Mouse (Mus musculus) midbrain, embryonic 11.5 days (tissue): ENCODE measurements at regions not wholly inside any gene's neighbourhood (a gene's known extent, or its start where the extent isn't known, plus 50 kb on each side); places are given as distances from the start of the nearest gene placed in this dataset.

Experiments used
- ATAC-seq: fragments of 200-750 bp; cut with Nextera tagmentation; 2 replicates; pipeline ENCODE4 v1.8.0; 2017; ENCODE audit warnings: moderate TSS enrichment, moderate library complexity; ENCODE audit not compliant: low FRiP score
- DNase-seq: peaks from one replicate; pipeline ENCODE4 v3.0.0; 2015; ENCODE audit warnings: low spot score; ENCODE audit errors: missing footprints
- H3K27ac ChIP-seq: fragments of 300-500 bp; sonication (generic); 2 replicates; pipeline ENCODE4 v1.5.1; 2014; ENCODE audit warnings: low read depth, low read length
- H3K27me3 ChIP-seq: fragments of 300-500 bp; sonication (generic); 2 replicates; pipeline ENCODE4 v1.6.1; 2014; ENCODE audit warnings: mild to moderate bottlenecking, low read length, moderate library complexity, mixed read lengths; ENCODE audit not compliant: control insufficient read depth, insufficient read depth
- H3K36me3 ChIP-seq: fragments of 300-500 bp; sonication (generic); 2 replicates; pipeline ENCODE4 v1.6.1; 2014; ENCODE audit warnings: mild to moderate bottlenecking, low read length, moderate library complexity, mixed read lengths; ENCODE audit not compliant: control insufficient read depth, insufficient read depth
- H3K4me1 ChIP-seq: fragments of 300-500 bp; sonication (generic); 2 replicates; pipeline ENCODE4 v1.6.1; 2014; ENCODE audit warnings: low read length; ENCODE audit not compliant: control insufficient read depth, insufficient read depth
- H3K4me2 ChIP-seq: fragments of 300-500 bp; sonication (generic); 2 replicates; pipeline ENCODE4 v1.6.1; 2014; ENCODE audit warnings: mild to moderate bottlenecking, moderate library complexity
- H3K4me3 ChIP-seq: fragments of 300-500 bp; sonication (generic); 2 replicates; pipeline ENCODE4 v1.5.1; 2014; ENCODE audit warnings: low read depth, low read length
- H3K9ac ChIP-seq: fragments of 300-500 bp; sonication (generic); 2 replicates; pipeline ENCODE4 v1.6.1; 2014; ENCODE audit warnings: low read length
- H3K9me3 ChIP-seq: fragments of 300-500 bp; sonication (generic); 2 replicates; pipeline ENCODE4 v1.6.1; 2016; ENCODE audit warnings: low read length; ENCODE audit not compliant: control insufficient read depth
- WGBS: fragments of 180-500 bp; shearing (Covaris S2); extraction: QIAGEN DNeasy Blood & Tissue Kit; methylation state at CpG from one replicate; pipeline ENCODE4 v1.1.7; 2014; 5-methylcytosine and 5-hydroxymethylcytosine counted together

GRCm38 (mm10) chr5:64605171-64605570 is 198.0 kb upstream of the Klf3 start:
- H3K9me3 ChIP-seq = no peaks in the 10 kb centered on the region
- no peaks in the 10 kb centered on the region for H3K27me3 ChIP-seq
- no peak for ATAC-seq
- H3K27ac ChIP-seq = no peak overlapping the region
- peaks cover 5% of the 10 kb centered on the region for H3K4me1 ChIP-seq
- DNase-seq = peak; percentile 82
- H3K9ac ChIP-seq = no peak overlapping the region
- H3K36me3 ChIP-seq = no peaks in the 10 kb centered on the region
- no peak overlapping the region for H3K4me2 ChIP-seq
- H3K4me3 ChIP-seq = no peak overlapping the region

GRCm38 (mm10) chr5:64605991-64606390 is 197.2 kb upstream of the Klf3 start:
- no peaks in the 10 kb centered on the region for H3K36me3 ChIP-seq
- no peak overlapping the region for H3K27ac ChIP-seq
- DNase-seq (peak; percentile 44), ATAC-seq (no peak)
- H3K27me3 ChIP-seq = no peaks in the 10 kb centered on the region
- WGBS = 73% methylated on average over 5 of the region's 5 CpGs
- H3K9me3 ChIP-seq = no peaks in the 10 kb centered on the region
- H3K4me2 ChIP-seq = no peak overlapping the region
- no peak overlapping the region for H3K4me3 ChIP-seq
- peaks cover 12% of the 10 kb centered on the region for H3K4me1 ChIP-seq
- H3K9ac ChIP-seq = no peak overlapping the region

- H3K4me2 ChIP-seq = no peak overlapping the region
- no peak overlapping the region for H3K4me3 ChIP-seq
- H3K4me1 ChIP-seq = peaks cover 12% of the 10 kb centered on the region
- no peak overlapping the region; the same call in 1 of the 2 replicates for H3K27ac ChIP-seq
- no peaks in the 10 kb centered on the region for H3K9me3 ChIP-seq
- H3K27me3 ChIP-seq = no peaks in the 10 kb centered on the region
- H3K36me3 ChIP-seq = no peaks in the 10 kb centered on the region
- 53% methylated on average over 3 of the region's 3 CpGs for WGBS
- no peak overlapping the region for H3K9ac ChIP-seq
- 0 out of 2 replicates have a peak, but pooled peaks have one; percentile 17 for ATAC-seq
- no peak for DNase-seq
Observed at GRCm38 (mm10) chr5:64609378-64610087, 193.7 kb upstream of the Klf3 start.

GRCm38 (mm10) chr5:64610146-64610545 is 193.0 kb upstream of the Klf3 start:
- DNase-seq = peak; percentile 89
- no peak overlapping the region for H3K9ac ChIP-seq
- peak overlapping the region; percentile 28; the same call in 1 of the 2 replicates for H3K27ac ChIP-seq
- no peaks in the 10 kb centered on the region for H3K9me3 ChIP-seq
- H3K4me3 ChIP-seq = no peak overlapping the region
- peak overlapping the region; percentile 12; the same call in 1 of the 2 replicates for H3K4me2 ChIP-seq
- H3K36me3 ChIP-seq = no peaks in the 10 kb centered on the region
- peak; percentile 45 for ATAC-seq
- H3K27me3 ChIP-seq = no peaks in the 10 kb centered on the region
- WGBS = 6% methylated on average over 3 of the region's 3 CpGs
- H3K4me1 ChIP-seq = peaks cover 12% of the 10 kb centered on the region

GRCm38 (mm10) chr5:64610562-64611405 is 192.4 kb upstream of the Klf3 start:
- Histone ChIP-seq H3K27ac (peak overlapping the region; percentile 62), H3K27me3 (no peaks in the 10 kb centered on the region), H3K4me1 (peaks cover 12% of the 10 kb centered on the region), H3K4me3 (no peak overlapping the region), H3K9ac (peak overlapping the region; percentile 24; the same call in 1 of the 2 replicates), H3K36me3 (no peaks in the 10 kb centered on the region), H3K9me3 (no peaks in the 10 kb centered on the region), H3K4me2 (peak overlapping the region; percentile 12; the same call in 1 of the 2 replicates)
- ATAC-seq = peak; percentile 96
- 3% methylated on average over 12 of the region's 13 CpGs for WGBS
- peak; percentile 97 for DNase-seq

- no peak overlapping the region for H3K4me3 ChIP-seq
- no peaks in the 10 kb centered on the region for H3K9me3 ChIP-seq
- ATAC-seq = no peak
- H3K4me1 ChIP-seq = peaks cover 15% of the 10 kb centered on the region
- WGBS = 88% methylated on average over 7 of the region's 7 CpGs
- no peaks in the 10 kb centered on the region for H3K36me3 ChIP-seq
- no peak for DNase-seq
- no peak overlapping the region for H3K4me2 ChIP-seq
- no peak overlapping the region for H3K27ac ChIP-seq
- no peak overlapping the region for H3K9ac ChIP-seq
- H3K27me3 ChIP-seq = no peaks in the 10 kb centered on the region
Observed at GRCm38 (mm10) chr5:64612017-64612416, 191.2 kb upstream of the Klf3 start.

GRCm38 (mm10) chr5:64613696-64614095 is 189.5 kb upstream of the Klf3 start:
- no peak for ATAC-seq
- 93% methylated on average over 3 of the region's 3 CpGs for WGBS
- peak; percentile 75 for DNase-seq
- no peak overlapping the region for H3K9ac ChIP-seq
- no peak overlapping the region for H3K4me3 ChIP-seq
- H3K27me3 ChIP-seq = no peaks in the 10 kb centered on the region
- H3K27ac ChIP-seq = no peak overlapping the region
- no peaks in the 10 kb centered on the region for H3K9me3 ChIP-seq
- no peak overlapping the region for H3K4me2 ChIP-seq
- H3K36me3 ChIP-seq = no peaks in the 10 kb centered on the region
- H3K4me1 ChIP-seq = peaks cover 15% of the 10 kb centered on the region

- DNase-seq (no peak), ATAC-seq (no peak)
- H3K27ac ChIP-seq = no peak overlapping the region
- H3K4me1 ChIP-seq = peaks cover 5% of the 10 kb centered on the region; the same call in 1 of the 2 replicates
- no peak overlapping the region for H3K4me3 ChIP-seq
- no peaks in the 10 kb centered on the region for H3K36me3 ChIP-seq
- H3K9me3 ChIP-seq = no peaks in the 10 kb centered on the region
- 82% methylated on average over 5 of the region's 5 CpGs for WGBS
- no peak overlapping the region for H3K9ac ChIP-seq
- no peak overlapping the region for H3K4me2 ChIP-seq
- H3K27me3 ChIP-seq = no peaks in the 10 kb centered on the region
Observed at GRCm38 (mm10) chr5:64618126-64618525, 185.1 kb upstream of the Klf3 start.

- H3K27me3 ChIP-seq = no peaks in the 10 kb centered on the region
- H3K9me3 ChIP-seq = no peaks in the 10 kb centered on the region
- no peak overlapping the region for H3K9ac ChIP-seq
- no peak for DNase-seq
- ATAC-seq = no peak
- WGBS = 94% methylated on average over 5 of the region's 5 CpGs
- peaks cover 7% of the 10 kb centered on the region for H3K4me1 ChIP-seq
- H3K4me3 ChIP-seq = no peak overlapping the region
- no peaks in the 10 kb centered on the region for H3K36me3 ChIP-seq
- no peak overlapping the region for H3K27ac ChIP-seq
- H3K4me2 ChIP-seq = no peak overlapping the region
Observed at GRCm38 (mm10) chr5:64619752-64620151, 183.4 kb upstream of the Klf3 start.
